Mouse (Mus musculus) liver, embryonic 14.5 days (tissue): ENCODE data around the gene 2010109A12Rik. TPM values are rescaled to one million over a fixed set of nuclear protein-coding genes. Genes with fewer than 3 reads are reported as not detected.

Experiments used
- ATAC-seq: fragments of 200-750 bp; cut with Nextera tagmentation; 2 replicates; pipeline ENCODE4 v1.8.0; 2017; ENCODE audit warnings: moderate number of reproducible peaks, mild to moderate bottlenecking, moderate library complexity; ENCODE audit not compliant: insufficient read depth
- DNase-seq, 3 experiments: peaks; one replicate each; pipeline ENCODE4 v3.0.0-alpha.2; 2012 to 2013; ENCODE audit warnings: low read depth in 3 of 3, low spot score in 3 of 3
- H3K27ac ChIP-seq: fragments of 300-500 bp; sonication (generic); 2 replicates; pipeline ENCODE4 v1.5.1; 2014; ENCODE audit warnings: moderate library complexity, mild to moderate bottlenecking, control low read depth, inconsistent platforms
- H3K27me3 ChIP-seq: fragments of 300-500 bp; sonication (generic); 2 replicates; pipeline ENCODE4 v1.6.1; 2014; ENCODE audit warnings: mild to moderate bottlenecking, low read length, moderate library complexity; ENCODE audit not compliant: control insufficient read depth, insufficient read depth
- H3K36me3 ChIP-seq: fragments of 300-500 bp; sonication (generic); replicated peaks from 2 replicates; pipeline ENCODE4 v1.6.1; 2014; ENCODE audit warnings: low read depth; ENCODE audit not compliant: control insufficient read depth, insufficient read depth
- H3K4me1 ChIP-seq, 2 experiments: fragments of 200-500 bp in 1 of 2; fragments of 300-500 bp in 1 of 2; sonication (generic) in 1 of 2; replicated peaks; 2 replicates each; pipeline ENCODE4 v1.6.1; 2012 to 2014; ENCODE audit warnings: antibody characterized with exemption in 1 of 2, inconsistent platforms in 1 of 2, low read length in 1 of 2; ENCODE audit not compliant: control insufficient read depth in 2 of 2, insufficient read depth in 2 of 2
- H3K4me2 ChIP-seq: fragments of 300-500 bp; sonication (generic); 2 replicates; pipeline ENCODE4 v1.6.1; 2014; ENCODE audit warnings: low read depth, mild to moderate bottlenecking, control low read depth, moderate library complexity
- H3K4me3 ChIP-seq, 2 experiments: fragments of 200-500 bp in 1 of 2; fragments of 300-500 bp in 1 of 2; sonication (generic) in 1 of 2; 2 replicates each; pipeline ENCODE4 v1.5.1; 2012 to 2014; ENCODE audit warnings: low read depth in 2 of 2, low read length in 2 of 2, mild to moderate bottlenecking in 2 of 2, control low read depth in 1 of 2, inconsistent platforms in 1 of 2, moderate library complexity in 1 of 2; ENCODE audit not compliant: insufficient read depth in 1 of 2
- H3K9ac ChIP-seq: fragments of 300-500 bp; sonication (generic); replicated peaks from 2 replicates; pipeline ENCODE4 v1.6.1; 2014; ENCODE audit warnings: mild to moderate bottlenecking, control low read depth, moderate library complexity
- H3K9me3 ChIP-seq: fragments of 300-500 bp; sonication (generic); 2 replicates; pipeline ENCODE4 v1.6.1; 2016; ENCODE audit warnings: low read length, mixed read lengths; ENCODE audit not compliant: control insufficient read depth
- CTCF ChIP-seq: IDR thresholded peaks from 2 replicates; pipeline ENCODE4 v1.5.1; 2016; ENCODE audit warnings: antibody characterized with exemption, low read depth, control low read depth
- EP300 ChIP-seq: IDR thresholded peaks from 2 replicates; pipeline ENCODE4 v1.6.1; 2016; ENCODE audit warnings: antibody characterized with exemption, low read depth
- WGBS: fragments of 180-500 bp; shearing (Covaris S2); extraction: QIAGEN DNeasy Blood & Tissue Kit; methylation state at CpG from one replicate; pipeline ENCODE4 v1.1.7; 2014; ENCODE audit not compliant: insufficient replicate concordance; 5-methylcytosine and 5-hydroxymethylcytosine counted together
- polyA plus RNA-seq, 2 experiments: library from polyadenylated mRNA; depleted of rRNA in 1 of 2; stranded (reverse) in 1 of 2; unstranded in 1 of 2; fragments of >200 nt; fragmentation: Nextera tagmentation in 1 of 2; extraction: Ambion mirVana in 1 of 2; gene quantifications; 2 replicates each; pipeline versions ENCODE4 v1.2.1 to v1.2.3; 2012 to 2014

The 2010109A12Rik gene
- polyA plus RNA-seq, 2 experiments: 0.55 to 1.5 TPM

DNA sequence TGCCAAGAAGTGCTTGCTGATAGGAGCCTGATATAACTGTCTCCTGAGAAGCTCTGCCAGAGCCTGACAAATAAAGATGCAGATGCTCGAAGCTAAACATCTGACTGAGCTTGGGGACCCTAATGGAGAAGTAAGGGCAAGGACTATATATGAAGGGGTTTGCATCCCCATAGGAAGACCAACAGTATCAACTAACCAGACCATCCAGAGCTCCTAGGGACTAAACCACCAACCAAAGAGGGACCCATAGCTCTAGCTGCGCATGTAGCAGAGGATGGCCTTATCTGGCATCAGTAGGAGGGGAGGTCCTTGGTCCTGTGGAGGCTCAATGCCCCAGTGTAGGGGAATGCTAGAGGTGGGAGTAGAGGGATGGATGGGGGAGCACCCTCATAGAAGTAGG, 18.2 kb downstream of the 2010109A12Rik start:
- TF ChIP-seq CTCF (no peak), EP300 (no peak)
- no peak overlapping the region for H3K4me3 ChIP-seq
- no peak overlapping the region for H3K27ac ChIP-seq
- H3K27me3 ChIP-seq: no peaks in the 10 kb centered on the region
- DNase-seq (no peak), ATAC-seq (no peak)
- no peaks in the 10 kb centered on the region for H3K36me3 ChIP-seq
- H3K9ac ChIP-seq: no peak overlapping the region
- no peak overlapping the region for H3K4me2 ChIP-seq
- 69% methylated on average over 2 of the region's 2 CpGs for WGBS
- H3K4me1 ChIP-seq: peaks cover 11 to 13% of the 10 kb centered on the region in 2 experiments
- H3K9me3 ChIP-seq: no peaks in the 10 kb centered on the region

DNA sequence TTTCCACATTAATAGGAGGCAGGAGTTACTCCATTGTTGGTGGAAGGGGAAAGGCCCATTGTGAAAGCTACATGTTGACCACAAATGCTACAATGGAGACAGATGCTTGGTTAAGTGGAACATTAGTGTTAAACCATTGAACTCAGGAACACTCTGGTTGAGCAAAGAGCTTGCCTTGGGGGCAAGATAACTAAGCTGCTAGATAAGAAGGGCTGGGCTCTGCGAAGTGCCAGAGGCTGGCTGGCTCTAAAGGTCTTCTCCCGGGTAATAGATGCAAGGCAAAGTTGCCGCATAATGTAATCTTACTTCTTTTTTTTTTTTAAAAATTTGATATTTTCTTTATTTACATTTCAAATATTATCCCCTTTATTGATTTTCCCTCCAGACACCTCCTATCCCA, 20.8 kb downstream of the 2010109A12Rik start:
- Histone ChIP-seq H3K36me3 (no peaks in the 10 kb centered on the region), H3K4me2 (peak overlapping the region; percentile 44), H3K27ac (no peak overlapping the region), H3K4me1 (peaks cover 11 to 13% of the 10 kb centered on the region in 2 experiments), H3K27me3 (no peaks in the 10 kb centered on the region), H3K4me3 (no peak overlapping the region), H3K9me3 (no peaks in the 10 kb centered on the region), H3K9ac (no peak overlapping the region)
- ATAC-seq (peak; percentile 71), DNase-seq (peak in 1 of 3 experiments; percentile 20)
- TF ChIP-seq CTCF (no peak), EP300 (no peak)
- 13% methylated on average over 3 of the region's 3 CpGs for WGBS

DNA sequence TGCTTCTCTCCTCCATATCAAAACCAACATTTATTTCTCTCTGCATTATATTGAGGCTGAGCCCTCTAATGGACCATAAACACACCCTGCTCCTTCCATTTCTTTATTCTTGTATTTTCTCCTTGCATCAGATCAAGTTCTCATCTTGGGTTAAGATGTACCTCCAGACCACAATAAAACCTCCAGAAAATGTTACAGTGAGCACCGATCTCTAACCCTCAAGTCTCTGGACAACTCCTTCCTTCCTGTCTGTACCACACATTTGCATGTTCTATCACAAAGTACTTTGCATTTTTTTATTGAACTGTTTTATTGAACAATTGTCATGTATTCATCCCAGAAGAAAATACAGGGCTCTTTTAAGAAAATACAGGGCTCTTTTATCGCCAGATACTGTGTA, 23.2 kb downstream of the 2010109A12Rik start:
- ATAC-seq: no peak
- Histone ChIP-seq H3K4me2 (no peak overlapping the region), H3K27me3 (no peaks in the 10 kb centered on the region), H3K9me3 (no peaks in the 10 kb centered on the region), H3K4me3 (no peak overlapping the region), H3K27ac (no peak overlapping the region), H3K4me1 (peaks cover 18 to 25% of the 10 kb centered on the region in 2 experiments), H3K36me3 (no peaks in the 10 kb centered on the region), H3K9ac (no peak overlapping the region)
- 42% methylated on average over 2 of the region's 2 CpGs for WGBS
- no peak for DNase-seq
- no peak for TF ChIP-seq CTCF
- TF ChIP-seq EP300: no peak

DNA sequence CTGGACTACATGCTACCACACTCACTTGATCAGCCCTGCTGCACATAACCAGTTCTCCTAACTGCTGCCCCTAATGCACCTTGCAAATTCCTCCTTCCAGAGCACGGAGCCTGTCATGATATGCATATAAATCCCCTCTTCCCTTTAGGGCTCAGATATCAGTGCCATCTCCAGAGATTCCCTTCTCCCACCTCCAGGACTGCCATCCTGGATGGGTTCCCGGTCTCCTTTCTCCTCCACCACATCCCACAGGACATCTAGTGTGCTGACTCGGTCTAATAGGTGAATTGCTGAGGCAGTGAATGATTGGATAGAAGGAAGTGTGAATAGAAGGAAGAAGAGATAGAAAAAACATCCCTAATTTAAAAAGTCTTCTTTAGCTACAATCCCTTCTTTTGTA, 25.4 kb downstream of the 2010109A12Rik start:
- DNase-seq: no peak
- TF ChIP-seq CTCF (no peak), EP300 (no peak)

DNA sequence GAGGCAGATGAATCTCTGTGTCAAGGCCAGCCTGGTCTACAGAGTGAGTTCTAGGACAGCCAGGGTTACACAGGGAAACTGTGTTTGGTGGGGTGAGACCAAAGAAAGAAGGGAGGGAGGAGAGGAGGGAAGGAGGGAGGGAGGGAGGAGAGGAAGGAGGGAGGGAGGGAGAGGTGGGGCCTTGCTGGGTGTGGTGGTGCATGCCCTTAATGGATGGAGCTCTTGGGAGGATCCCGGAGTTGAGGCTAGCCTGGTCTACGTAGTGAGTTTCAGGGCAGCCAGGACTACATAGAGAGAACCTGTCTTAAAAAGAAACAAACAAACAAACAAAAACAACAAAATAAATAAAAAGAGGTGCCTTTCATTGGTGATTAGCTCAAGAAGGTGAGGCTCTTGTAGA, 26.5 kb downstream of the 2010109A12Rik start:
- H3K9ac ChIP-seq: no peak overlapping the region
- DNase-seq (peak; percentile 9 to 33 (median 24)), ATAC-seq (peak; percentile 88)
- no peaks in the 10 kb centered on the region for H3K27me3 ChIP-seq
- H3K27ac ChIP-seq: no peak overlapping the region
- H3K36me3 ChIP-seq: no peaks in the 10 kb centered on the region
- H3K4me3 ChIP-seq: no peak overlapping the region
- H3K4me1 ChIP-seq: peaks cover 8 to 16% of the 10 kb centered on the region in 2 experiments
- WGBS: 75% methylated on average over 2 of the region's 2 CpGs
- no peak for TF ChIP-seq CTCF
- no peak for TF ChIP-seq EP300
- H3K9me3 ChIP-seq: no peaks in the 10 kb centered on the region
- H3K4me2 ChIP-seq: no peak overlapping the region

More for the DNA sequence above, 25.4 kb downstream of the 2010109A12Rik start:
- Histone ChIP-seq H3K27me3 (no peaks in the 10 kb centered on the region), H3K27ac (no peak overlapping the region), H3K4me2 (no peak overlapping the region), H3K9me3 (no peaks in the 10 kb centered on the region), H3K9ac (no peak overlapping the region), H3K36me3 (no peaks in the 10 kb centered on the region), H3K4me3 (no peak overlapping the region), H3K4me1 (peaks cover 17 to 25% of the 10 kb centered on the region in 2 experiments)
- WGBS: 68% methylated on average over 3 of the region's 3 CpGs
- no peak for ATAC-seq
